Mouse (Mus musculus) megakaryocyte, embryonic 14.5 days (primary cell): ENCODE data around the gene Gpx4. TPM values are rescaled to one million over a fixed set of nuclear protein-coding genes. Genes with fewer than 3 reads are reported as not detected.
A peak's percentile ranks its signal among the peaks of the same experiment; 100 is the strongest.
"Not testable (repeated sequence)": the region's sequence is repeated elsewhere in the genome, so short reads cannot be mapped to it uniquely, and the experiment has no call there.

Source experiments
- H3K27me3 ChIP-seq: replicated peaks from 2 replicates; pipeline ENCODE3; 2012; ENCODE audit warnings: inconsistent platforms
- H3K36me3 ChIP-seq: replicated peaks from 2 replicates; pipeline ENCODE3; 2012; ENCODE audit warnings: low read length, inconsistent platforms, mixed read lengths
- H3K4me1 ChIP-seq: 2 replicates; pipeline ENCODE4 v1.6.1; 2012; ENCODE audit warnings: inconsistent platforms
- H3K4me3 ChIP-seq: replicated peaks from 2 replicates; pipeline ENCODE3; 2012; ENCODE audit warnings: moderate library complexity, mild to moderate bottlenecking, inconsistent platforms
- H3K9me3 ChIP-seq: 2 replicates; pipeline ENCODE4 v1.6.1; 2012; ENCODE audit warnings: inconsistent platforms
- FLI1 ChIP-seq: IDR thresholded peaks from 2 replicates; pipeline ENCODE4 v1.6.1; 2012; ENCODE audit warnings: low read length, inconsistent platforms, mixed read lengths
- GATA1 ChIP-seq: IDR thresholded peaks from 3 replicates; pipeline ENCODE4 v1.6.1; 2012; ENCODE audit warnings: mixed read lengths, low read length, inconsistent platforms, borderline replicate concordance
- polyA plus RNA-seq: library from polyadenylated mRNA; stranded (reverse); fragments of >175 nt; gene quantifications from 2 replicates; pipeline ENCODE4 v1.2.3, GENCODE M21; 2012; ENCODE audit warnings: low replicate concordance; ENCODE audit not compliant: insufficient read depth

The Gpx4 gene
- polyA plus RNA-seq, 1 experiment: 9,172 TPM

- Histone ChIP-seq H3K9me3 (no peaks in the 10 kb centered on the region), H3K27me3 (no peaks in the 10 kb centered on the region), H3K36me3 (no peaks in the 10 kb centered on the region), H3K4me3 (peak overlapping the region; percentile 12), H3K4me1 (peaks cover 92% of the 10 kb centered on the region)
- no peak for TF ChIP-seq GATA1
- no peak for TF ChIP-seq FLI1
Observed at GRCm38 (mm10) chr10:80048396-80048795, 1.4 kb downstream of the Gpx4 start.

- H3K9me3 ChIP-seq: no peaks in the 10 kb centered on the region
- H3K27me3 ChIP-seq: no peaks in the 10 kb centered on the region
- peak overlapping the region; percentile 12 for H3K4me3 ChIP-seq
- H3K4me1 ChIP-seq: peaks cover 88% of the 10 kb centered on the region
- H3K36me3 ChIP-seq: no peaks in the 10 kb centered on the region
- TF ChIP-seq FLI1 (no peak), GATA1 (no peak)
Observed at GRCm38 (mm10) chr10:80048834-80049233, 1.9 kb downstream of the Gpx4 start.

- H3K27me3 ChIP-seq: no peaks in the 10 kb centered on the region
- no peak for TF ChIP-seq FLI1
- TF ChIP-seq GATA1: no peak
- H3K36me3 ChIP-seq: peaks cover 13% of the 10 kb centered on the region
- no peak overlapping the region for H3K4me3 ChIP-seq
- H3K9me3 ChIP-seq: no peaks in the 10 kb centered on the region
- peaks cover 80% of the 10 kb centered on the region for H3K4me1 ChIP-seq
Observed at GRCm38 (mm10) chr10:80050244-80050643, 3.3 kb downstream of the Gpx4 start.

GRCm38 (mm10) chr10:80050885-80051617, 4.1 kb downstream of the Gpx4 start:
- H3K27me3 ChIP-seq: no peaks in the 10 kb centered on the region
- TF ChIP-seq FLI1: no peak
- no peak for TF ChIP-seq GATA1
- peaks cover 21% of the 10 kb centered on the region for H3K36me3 ChIP-seq
- no peaks in the 10 kb centered on the region for H3K9me3 ChIP-seq
- H3K4me3 ChIP-seq: peak overlapping the region; percentile 78
- peaks cover 81% of the 10 kb centered on the region for H3K4me1 ChIP-seq

DNA sequence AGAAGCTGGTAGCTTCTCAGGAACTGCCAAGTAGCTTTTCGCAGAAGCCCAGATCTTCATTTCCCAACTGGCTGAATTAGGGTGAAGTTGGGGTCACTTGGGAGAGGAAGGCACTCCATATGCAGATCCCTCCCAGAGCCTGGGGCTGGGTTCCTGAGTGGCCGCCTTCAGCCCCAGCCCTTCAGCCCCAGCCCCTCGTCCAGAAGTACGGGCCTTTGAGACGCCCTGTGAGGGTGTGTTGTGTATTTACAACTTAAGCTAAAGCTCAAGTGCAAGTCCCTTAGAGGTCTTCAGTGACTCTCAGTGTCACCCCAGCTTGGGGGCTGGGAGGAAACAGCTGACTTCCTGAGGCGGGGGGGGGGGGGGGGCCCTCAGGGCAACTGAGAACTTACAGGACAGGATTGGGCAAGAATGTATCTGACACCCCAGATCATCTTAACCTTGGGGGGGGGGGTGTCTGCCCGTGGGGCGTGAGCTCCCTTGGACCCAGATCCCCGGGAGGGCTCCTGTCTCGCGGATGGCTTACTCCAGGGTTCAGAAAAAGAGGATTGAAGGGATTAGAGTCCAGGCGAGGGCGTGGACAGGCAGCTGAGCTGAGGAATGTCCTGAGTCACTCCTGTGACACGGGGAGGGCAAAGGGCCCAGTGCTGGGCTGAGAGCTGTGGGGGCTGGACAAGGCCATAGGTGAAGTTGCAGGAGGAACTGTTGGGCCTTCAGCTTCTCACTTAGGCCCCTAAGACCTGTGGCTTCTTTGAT, 4.8 kb downstream of the Gpx4 start:
- peaks cover 29% of the 10 kb centered on the region for H3K36me3 ChIP-seq
- peak overlapping the region; percentile 97 for H3K4me3 ChIP-seq
- no peaks in the 10 kb centered on the region for H3K27me3 ChIP-seq
- TF ChIP-seq FLI1 (no peak), GATA1 (no peak)
- H3K4me1 ChIP-seq: peaks cover 82% of the 10 kb centered on the region
- H3K9me3 ChIP-seq: no peaks in the 10 kb centered on the region

GRCm38 (mm10) chr10:80052374-80052764, 5.4 kb downstream of the Gpx4 start:
- no peaks in the 10 kb centered on the region for H3K27me3 ChIP-seq
- H3K36me3 ChIP-seq: peaks cover 34% of the 10 kb centered on the region
- H3K9me3 ChIP-seq: no peaks in the 10 kb centered on the region
- TF ChIP-seq GATA1 (no peak), FLI1 (no peak)
- H3K4me3 ChIP-seq: peak overlapping the region; percentile 97
- H3K4me1 ChIP-seq: peaks cover 82% of the 10 kb centered on the region

GRCm38 (mm10) chr10:80053259-80053780, 6.4 kb downstream of the Gpx4 start:
- H3K27me3 ChIP-seq: no peaks in the 10 kb centered on the region
- peaks cover 82% of the 10 kb centered on the region for H3K4me1 ChIP-seq
- no peak for TF ChIP-seq FLI1
- no peak; the same call in 2 of the 3 replicates for TF ChIP-seq GATA1
- H3K9me3 ChIP-seq: no peaks in the 10 kb centered on the region
- peak overlapping the region; percentile 97 for H3K4me3 ChIP-seq
- H3K36me3 ChIP-seq: peaks cover 44% of the 10 kb centered on the region

DNA sequence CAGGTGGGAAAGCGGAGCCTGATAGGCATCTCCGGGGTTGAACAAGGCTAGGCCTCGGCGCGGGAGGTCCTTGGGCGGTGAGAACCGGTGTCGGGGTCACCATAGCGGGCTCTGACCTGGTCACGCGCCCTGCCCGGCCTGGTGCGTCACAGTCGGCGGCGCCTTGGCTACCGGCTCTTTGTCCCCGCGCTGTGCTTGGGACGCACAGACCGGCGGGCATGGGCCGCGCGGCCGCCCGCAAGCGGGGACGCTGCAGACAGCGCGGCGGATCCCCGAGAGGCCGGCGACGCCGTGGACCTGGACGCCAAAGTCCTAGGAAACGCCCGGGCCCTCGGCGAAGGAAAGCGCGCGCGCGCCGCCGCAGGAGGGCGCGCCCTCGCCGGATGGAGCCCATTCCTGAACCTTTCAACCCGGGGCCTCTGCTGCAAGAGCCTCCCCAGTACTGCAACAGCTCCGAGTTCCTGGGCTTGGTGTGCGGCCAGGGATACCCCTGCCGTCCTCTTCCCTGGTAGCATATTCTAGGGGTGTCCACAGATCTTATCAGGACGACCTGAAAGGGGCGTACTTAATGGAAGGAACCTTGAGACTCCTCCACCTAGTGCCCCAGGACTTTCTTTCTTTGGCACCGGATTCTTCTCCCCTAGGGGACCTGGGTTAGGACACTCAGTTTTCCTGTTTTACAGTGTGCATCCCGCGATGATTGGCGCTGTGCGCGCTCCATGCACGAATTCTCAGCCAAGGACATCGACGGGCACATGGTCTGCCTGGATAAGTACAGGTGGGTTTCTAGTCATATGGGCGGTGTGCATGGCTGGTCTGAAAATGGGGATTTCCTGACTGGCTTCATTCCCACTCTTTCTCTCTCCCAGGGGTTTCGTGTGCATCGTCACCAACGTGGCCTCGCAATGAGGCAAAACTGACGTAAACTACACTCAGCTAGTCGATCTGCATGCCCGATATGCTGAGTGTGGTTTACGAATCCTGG, 7.2 kb downstream of the Gpx4 start:
- Histone ChIP-seq H3K4me1 (peaks cover 80% of the 10 kb centered on the region), H3K27me3 (no peaks in the 10 kb centered on the region), H3K36me3 (peaks cover 52% of the 10 kb centered on the region), H3K4me3 (peak overlapping the region; percentile 97), H3K9me3 (no peaks in the 10 kb centered on the region)
- TF ChIP-seq FLI1: no peak
- TF ChIP-seq GATA1: no peak

DNA sequence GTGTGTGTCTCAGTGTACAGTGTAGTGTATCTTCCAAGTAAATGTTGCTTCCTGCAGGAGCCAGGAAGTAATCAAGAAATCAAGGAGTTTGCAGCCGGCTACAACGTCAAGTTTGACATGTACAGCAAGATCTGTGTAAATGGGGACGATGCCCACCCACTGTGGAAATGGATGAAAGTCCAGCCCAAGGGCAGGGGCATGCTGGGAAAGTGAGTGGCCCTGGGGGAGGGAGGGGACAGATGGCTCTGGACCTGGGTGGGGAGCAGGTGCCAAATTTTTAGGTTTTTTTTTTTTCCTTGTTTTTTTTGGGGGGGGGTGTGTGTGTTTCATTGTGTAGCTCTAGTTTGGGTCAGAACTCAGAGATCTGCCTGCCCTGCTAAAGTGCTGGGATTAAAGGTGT, 7.9 kb downstream of the Gpx4 start:
- Histone ChIP-seq H3K36me3 (peaks cover 60% of the 10 kb centered on the region), H3K4me1 (peaks cover 80% of the 10 kb centered on the region)

More for the DNA sequence above, 7.9 kb downstream of the Gpx4 start:
- H3K9me3 ChIP-seq, H3K27me3 ChIP-seq: not testable (repeated sequence)
- peak overlapping the region; percentile 97 for H3K4me3 ChIP-seq
